Mouse (Mus musculus): ENCODE measurements around the gene Speer1.
"Not testable (repeated sequence)": the region's sequence is repeated elsewhere in the genome, so short reads cannot be mapped to it uniquely, and the experiment has no call there.

Speer1 gene

DNA sequence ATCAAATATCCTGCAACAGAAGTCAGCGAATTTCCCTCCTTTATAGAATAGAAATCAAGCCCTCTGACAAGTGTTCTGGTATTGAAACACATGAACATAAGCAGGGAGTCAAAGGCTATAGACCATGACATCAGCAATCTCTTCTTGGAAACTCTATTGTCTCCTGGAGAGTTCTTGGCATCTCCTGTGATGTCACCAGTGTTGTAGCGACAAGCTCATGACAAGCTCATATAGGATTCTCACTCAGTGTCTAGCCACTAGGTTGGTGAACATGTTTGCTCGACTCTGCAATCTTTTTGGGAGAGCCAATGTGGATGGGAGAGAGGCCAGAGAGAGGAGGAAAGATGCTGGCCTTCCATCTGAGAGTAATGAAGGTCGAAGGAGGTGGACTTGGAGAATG lies at the start of gene Speer1:
Gene Speer1, plus strand, starts transcription at position 301 of the 400 bp plus-strand sequence.
- DNase-seq (ENCODE audit: low read depth, low spot score), result not testable (repeated sequence)

Data from skeletal muscle tissue, adult 2 months (tissue).